Mouse (Mus musculus): ENCODE data around the gene Ing3. TPM values are rescaled to one million over a fixed set of nuclear protein-coding genes. Genes with fewer than 3 reads are reported as not detected.

The Ing3 gene
- 10 to 100 TPM; 10.1 to 11.6 (median 10.8) TPM for total RNA-seq (2022)

- peak; percentile 99 for DNase-seq (ENCODE audit: low spot score)
These were observed at the start of gene Ing3 for GRCm38 (mm10) chr6:21949226-21949731. Gene Ing3, plus strand, starts transcription at chr6:21949571.

- no peak for DNase-seq (ENCODE audit: low spot score)
These were observed 39.7 kb upstream of the Ing3 start for GRCm38 (mm10) chr6:21909720-21910119.

GRCm38 (mm10) chr6:21910804-21911203 is 38.6 kb upstream of the Ing3 start:
- no peak for DNase-seq (ENCODE audit: low spot score)

- no peak for DNase-seq (ENCODE audit: low spot score)
These were observed 32.8 kb upstream of the Ing3 start for GRCm38 (mm10) chr6:21916591-21916990.

GRCm38 (mm10) chr6:21924150-21924549 is 25.2 kb upstream of the Ing3 start:
- no peak for DNase-seq (ENCODE audit: low spot score)

GRCm38 (mm10) chr6:21937981-21938635 is 11.3 kb upstream of the Ing3 start:
- DNase-seq (ENCODE audit: low spot score) = no peak

- DNase-seq (ENCODE audit: low spot score) = peak; percentile 95
These were observed 539 bp downstream of the Ing3 start for GRCm38 (mm10) chr6:21949771-21950448.

GRCm38 (mm10) chr6:21950676-21951075 is 1.3 kb downstream of the Ing3 start:
- DNase-seq (ENCODE audit: low spot score) = no peak

GRCm38 (mm10) chr6:21955468-21955867 is 6.1 kb downstream of the Ing3 start:
- no peak for DNase-seq (ENCODE audit: low spot score)

- no peak for DNase-seq (ENCODE audit: low spot score)
These were observed 9.6 kb downstream of the Ing3 start for GRCm38 (mm10) chr6:21958922-21959321.

GRCm38 (mm10) chr6:21959909-21960308 is 10.5 kb downstream of the Ing3 start:
- DNase-seq (ENCODE audit: low spot score) = no peak

- no peak for DNase-seq (ENCODE audit: low spot score)
These were observed 28.2 kb downstream of the Ing3 start for GRCm38 (mm10) chr6:21977532-21977931.

- DNase-seq (ENCODE audit: low spot score) = no peak
These were observed 31.7 kb downstream of the Ing3 start for GRCm38 (mm10) chr6:21981114-21981513.

- DNase-seq (ENCODE audit: low spot score) = peak; percentile 94
These were observed 35.8 kb downstream of the Ing3 start for GRCm38 (mm10) chr6:21984990-21985731.

GRCm38 (mm10) chr6:21985732-21986540 is 36.6 kb downstream of the Ing3 start, which contains the start of gene Cped1:
Gene Cped1, plus strand, starts transcription at chr6:21985916.
- DNase-seq (ENCODE audit: low spot score) = peak; percentile 79

- peak; percentile 56 for DNase-seq (ENCODE audit: low spot score)
These were observed 37.4 kb downstream of the Ing3 start for GRCm38 (mm10) chr6:21986660-21987331.

- peak; percentile 25 for DNase-seq (ENCODE audit: low spot score)
These were observed 38.2 kb downstream of the Ing3 start for GRCm38 (mm10) chr6:21987554-21987953.

GRCm38 (mm10) chr6:21988296-21988695 is 38.9 kb downstream of the Ing3 start:
- no peak for DNase-seq (ENCODE audit: low spot score)

- DNase-seq (ENCODE audit: low spot score) = peak; percentile 11
These were observed 39.7 kb downstream of the Ing3 start for GRCm38 (mm10) chr6:21989081-21989480.

GRCm38 (mm10) chr6:21990181-21991135 is 41.1 kb downstream of the Ing3 start:
- DNase-seq (ENCODE audit: low spot score) = no peak
